Mouse (Mus musculus) midbrain, embryonic 12.5 days (tissue): ENCODE measurements around the gene Ttc7b. TPM values are rescaled to one million over a fixed set of nuclear protein-coding genes. Genes with fewer than 3 reads are reported as not detected.

Source experiments
- ATAC-seq: fragments of 200-750 bp; cut with Nextera tagmentation; 2 replicates; pipeline ENCODE4 v1.8.0; 2017; ENCODE audit warnings: low read depth, moderate TSS enrichment, moderate library complexity; ENCODE audit not compliant: low FRiP score
- H3K27ac ChIP-seq: fragments of 300-500 bp; sonication (generic); replicated peaks from 2 replicates; pipeline ENCODE4 v1.5.1; 2016; ENCODE audit warnings: mild to moderate bottlenecking
- H3K27me3 ChIP-seq: fragments of 300-500 bp; sonication (generic); 2 replicates; pipeline ENCODE4 v1.6.1; 2016; ENCODE audit warnings: mild to moderate bottlenecking
- H3K36me3 ChIP-seq: fragments of 300-500 bp; sonication (generic); 2 replicates; pipeline ENCODE4 v1.6.1; 2016
- H3K4me1 ChIP-seq: fragments of 300-500 bp; sonication (generic); 2 replicates; pipeline ENCODE4 v1.6.1; 2016
- H3K4me2 ChIP-seq: fragments of 300-500 bp; sonication (generic); replicated peaks from 2 replicates; pipeline ENCODE4 v1.6.1; 2016; ENCODE audit warnings: mild to moderate bottlenecking, moderate library complexity
- H3K4me3 ChIP-seq: fragments of 300-500 bp; sonication (generic); 2 replicates; pipeline ENCODE4 v1.5.1; 2016; ENCODE audit warnings: mild to moderate bottlenecking
- H3K9ac ChIP-seq: fragments of 300-500 bp; sonication (generic); replicated peaks from 2 replicates; pipeline ENCODE4 v1.6.1; 2016; ENCODE audit warnings: mild to moderate bottlenecking, moderate library complexity
- H3K9me3 ChIP-seq: fragments of 300-500 bp; sonication (generic); 2 replicates; pipeline ENCODE4 v1.6.1; 2016; ENCODE audit warnings: mild to moderate bottlenecking
- WGBS: fragments of 180-500 bp; shearing (Covaris S2); methylation state at CpG from one replicate; pipeline ENCODE4 v1.1.7; 2016; 5-methylcytosine and 5-hydroxymethylcytosine counted together
- polyA plus RNA-seq: library from polyadenylated mRNA; unstranded; fragments of >200 nt; fragmentation: Nextera tagmentation; extraction: Ambion mirVana; gene quantifications from 2 replicates; pipeline ENCODE4 v1.2.1, GENCODE M21; 2016

Ttc7b gene
- 5.8 and 6.7 TPM in 2 replicates for polyA plus RNA-seq

DNA sequence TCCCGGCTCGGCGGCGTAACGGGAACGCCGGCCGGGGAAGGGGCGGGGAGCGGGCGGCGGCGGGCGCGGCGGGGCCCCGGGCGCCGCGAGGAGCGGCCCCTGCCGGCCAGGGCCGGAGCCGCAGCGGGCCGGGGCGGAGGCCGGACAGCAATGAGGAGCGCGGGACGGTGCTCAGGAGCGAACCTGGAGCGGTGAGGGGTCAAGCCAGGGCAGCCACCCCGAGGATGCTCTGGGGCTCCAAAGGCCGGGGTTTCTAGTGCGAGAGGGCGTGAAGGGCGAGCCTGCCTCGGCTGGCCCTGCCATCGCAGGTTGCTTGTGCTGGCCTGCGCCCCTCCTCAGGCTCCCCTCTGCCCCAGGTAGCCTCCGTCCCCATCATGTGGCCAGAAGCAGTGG lies at the start of gene Ttc7b:
Gene Ttc7b (minus strand): TSS at position 33 of the 393 bp plus-strand sequence.
- Histone ChIP-seq H3K9me3 (no peaks in the 10 kb centered on the region), H3K4me2 (peak within 1 kb of the TSS; percentile 81), H3K27me3 (no peaks in the 10 kb centered on the region; the same call in 1 of the 2 replicates), H3K9ac (peak within 1 kb of the TSS; percentile 96), H3K4me3 (peak within 1 kb of the TSS; percentile 87), H3K36me3 (no peaks in the 10 kb centered on the region), H3K4me1 (peaks cover 19% of the 10 kb centered on the region), H3K27ac (peak within 1 kb of the TSS; percentile 85)
- ATAC-seq, result peak; percentile 84
- WGBS, result 3% methylated on average over 23 of the region's 42 CpGs

DNA sequence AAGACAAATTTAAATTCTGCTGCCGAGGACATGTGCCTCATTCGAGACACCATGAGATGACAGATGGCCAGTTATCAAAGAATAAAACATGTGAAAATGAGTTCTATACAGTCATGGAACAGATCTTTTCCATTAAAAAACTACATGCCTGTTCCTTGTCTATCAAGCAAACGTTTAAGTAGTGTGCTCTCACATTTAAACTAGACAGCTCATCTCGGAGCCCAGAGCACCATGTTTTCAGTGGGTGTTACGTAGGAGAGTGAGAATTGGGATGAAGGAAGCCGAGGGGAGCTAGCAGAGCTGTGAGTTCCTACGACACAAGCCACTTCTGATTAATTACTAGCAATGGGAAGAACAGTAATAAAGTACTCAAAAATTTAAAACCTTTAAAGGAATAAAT lies 48.2 kb upstream of the Ttc7b start:
- Histone ChIP-seq H3K27ac (no peak overlapping the region), H3K4me2 (no peak overlapping the region), H3K9me3 (no peaks in the 10 kb centered on the region), H3K9ac (no peak overlapping the region), H3K4me1 (no peaks in the 10 kb centered on the region), H3K27me3 (no peaks in the 10 kb centered on the region), H3K36me3 (peaks cover 2% of the 10 kb centered on the region; the same call in 1 of the 2 replicates), H3K4me3 (no peak overlapping the region)
- ATAC-seq, result no peak
- 87% methylated on average over 7 of the region's 7 CpGs for WGBS

GRCm38 (mm10) chr12:100568105-100568504 lies 47.5 kb upstream of the Ttc7b start:
- no peaks in the 10 kb centered on the region for H3K4me1 ChIP-seq
- no peaks in the 10 kb centered on the region for H3K36me3 ChIP-seq
- WGBS, result 86% methylated on average over 6 of the region's 6 CpGs
- H3K4me3 ChIP-seq, result no peak overlapping the region
- no peak overlapping the region for H3K27ac ChIP-seq
- no peak for ATAC-seq
- H3K9ac ChIP-seq, result no peak overlapping the region
- H3K9me3 ChIP-seq, result no peaks in the 10 kb centered on the region
- no peaks in the 10 kb centered on the region for H3K27me3 ChIP-seq
- H3K4me2 ChIP-seq, result no peak overlapping the region

DNA sequence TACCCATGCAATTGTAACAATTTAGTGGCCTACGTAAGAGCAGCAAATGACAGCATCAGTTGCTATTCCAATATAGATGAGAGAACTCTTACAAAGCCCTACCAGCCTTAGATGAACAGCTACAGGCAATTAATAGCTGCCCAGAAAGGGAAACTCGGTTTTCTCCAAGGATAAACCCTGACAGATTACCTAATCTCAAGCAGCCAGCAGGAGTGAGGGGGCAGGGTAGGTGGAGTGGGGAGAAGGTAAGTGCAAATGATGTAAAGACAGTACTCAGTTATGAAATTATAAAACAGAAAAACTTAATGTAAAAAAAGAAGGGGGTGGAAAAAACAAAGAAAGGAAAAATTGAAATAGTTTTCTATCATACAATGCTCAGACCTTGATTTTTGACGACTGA lies 47.0 kb upstream of the Ttc7b start:
- 75% methylated on average over 3 of the region's 3 CpGs for WGBS
- Histone ChIP-seq H3K27ac (no peak overlapping the region), H3K4me3 (no peak overlapping the region), H3K9me3 (no peaks in the 10 kb centered on the region), H3K36me3 (no peaks in the 10 kb centered on the region), H3K4me2 (no peak overlapping the region), H3K27me3 (no peaks in the 10 kb centered on the region), H3K4me1 (no peaks in the 10 kb centered on the region), H3K9ac (no peak overlapping the region)
- ATAC-seq, result no peak

- WGBS, result 90% methylated on average over 6 of the region's 6 CpGs
- no peak for ATAC-seq
Measured at GRCm38 (mm10) chr12:100553675-100554074, 33.0 kb upstream of the Ttc7b start.

GRCm38 (mm10) chr12:100551972-100552371 lies 31.3 kb upstream of the Ttc7b start:
- Histone ChIP-seq H3K36me3 (no peaks in the 10 kb centered on the region), H3K4me2 (no peak overlapping the region), H3K27ac (no peak overlapping the region), H3K4me3 (no peak overlapping the region), H3K9me3 (no peaks in the 10 kb centered on the region), H3K27me3 (no peaks in the 10 kb centered on the region), H3K4me1 (no peaks in the 10 kb centered on the region), H3K9ac (no peak overlapping the region)
- ATAC-seq, result no peak
- WGBS, result 81% methylated on average over 1 of the region's 1 CpGs

More at GRCm38 (mm10) chr12:100553675-100554074, 33.0 kb upstream of the Ttc7b start:
- Histone ChIP-seq H3K27ac (no peak overlapping the region), H3K4me2 (no peak overlapping the region), H3K4me3 (no peak overlapping the region), H3K9me3 (no peaks in the 10 kb centered on the region), H3K4me1 (no peaks in the 10 kb centered on the region), H3K27me3 (no peaks in the 10 kb centered on the region), H3K36me3 (no peaks in the 10 kb centered on the region), H3K9ac (no peak overlapping the region)

GRCm38 (mm10) chr12:100544194-100544567 lies 23.6 kb upstream of the Ttc7b start:
- no peaks in the 10 kb centered on the region for H3K9me3 ChIP-seq
- H3K4me2 ChIP-seq, result no peak overlapping the region
- H3K9ac ChIP-seq, result no peak overlapping the region
- no peaks in the 10 kb centered on the region for H3K36me3 ChIP-seq
- no peak for ATAC-seq
- H3K4me3 ChIP-seq, result no peak overlapping the region
- 93% methylated on average over 4 of the region's 4 CpGs for WGBS
- no peaks in the 10 kb centered on the region for H3K27me3 ChIP-seq
- H3K4me1 ChIP-seq, result no peaks in the 10 kb centered on the region
- no peak overlapping the region for H3K27ac ChIP-seq

DNA sequence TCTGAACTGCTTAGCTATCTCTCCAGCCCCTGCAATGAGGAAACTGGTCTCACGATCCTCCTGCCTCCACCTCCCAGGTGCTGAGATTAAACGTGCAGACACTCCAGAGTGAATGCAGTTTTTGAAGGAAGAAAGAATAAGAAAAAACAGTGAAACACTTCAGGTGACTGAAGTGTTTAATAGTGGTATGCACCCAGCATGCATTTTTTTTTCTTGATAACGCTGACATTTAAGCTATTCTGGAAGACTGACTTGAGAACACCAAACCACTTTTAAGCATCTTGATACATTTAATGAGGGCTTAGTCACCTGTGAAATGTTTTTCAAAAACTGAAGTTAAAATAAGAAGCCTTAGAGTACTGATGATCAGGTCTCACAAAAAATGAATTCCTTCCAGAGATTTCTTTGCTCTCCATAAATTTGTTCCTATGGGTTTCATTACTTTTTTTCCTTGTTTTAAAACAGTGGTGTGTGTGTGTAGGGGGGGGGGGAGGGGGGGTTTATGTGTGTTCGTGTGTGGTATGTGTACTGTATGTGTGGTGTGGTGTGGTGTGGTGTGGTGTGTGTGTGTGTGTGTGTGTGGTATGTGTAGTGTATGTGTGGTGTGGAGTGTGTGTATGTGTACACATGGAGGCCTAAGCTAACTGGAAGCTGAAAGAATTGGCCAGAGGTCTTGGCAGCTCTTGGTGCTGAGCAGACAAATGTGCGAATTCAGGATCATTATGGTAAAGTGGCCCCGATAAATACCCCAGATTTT lies 23.0 kb upstream of the Ttc7b start:
- Histone ChIP-seq H3K4me1 (no peaks in the 10 kb centered on the region), H3K9ac (no peak overlapping the region), H3K36me3 (no peaks in the 10 kb centered on the region), H3K27ac (no peak overlapping the region), H3K9me3 (no peaks in the 10 kb centered on the region), H3K4me2 (no peak overlapping the region), H3K27me3 (no peaks in the 10 kb centered on the region), H3K4me3 (no peak overlapping the region)
- no peak for ATAC-seq
- 81% methylated on average over 5 of the region's 6 CpGs for WGBS

GRCm38 (mm10) chr12:100542494-100542893 lies 21.9 kb upstream of the Ttc7b start:
- WGBS, result 87% methylated on average over 6 of the region's 6 CpGs
- no peak overlapping the region for H3K4me3 ChIP-seq
- H3K27ac ChIP-seq, result no peak overlapping the region
- no peaks in the 10 kb centered on the region for H3K27me3 ChIP-seq
- no peaks in the 10 kb centered on the region for H3K9me3 ChIP-seq
- no peaks in the 10 kb centered on the region for H3K36me3 ChIP-seq
- no peak for ATAC-seq
- no peaks in the 10 kb centered on the region for H3K4me1 ChIP-seq
- no peak overlapping the region for H3K4me2 ChIP-seq
- no peak overlapping the region for H3K9ac ChIP-seq

- H3K4me2 ChIP-seq, result no peak overlapping the region
- WGBS, result 52% methylated on average over 3 of the region's 3 CpGs
- H3K4me3 ChIP-seq, result no peak overlapping the region
- H3K27ac ChIP-seq, result 0 out of 2 replicates have a peak overlapping the region, but pooled peaks have one; percentile 4
- no peak for ATAC-seq
- H3K9me3 ChIP-seq, result no peaks in the 10 kb centered on the region
- H3K9ac ChIP-seq, result no peak overlapping the region
- no peaks in the 10 kb centered on the region for H3K36me3 ChIP-seq
- no peaks in the 10 kb centered on the region for H3K27me3 ChIP-seq
- no peaks in the 10 kb centered on the region for H3K4me1 ChIP-seq
Measured at GRCm38 (mm10) chr12:100542076-100542475, 21.4 kb upstream of the Ttc7b start.

- WGBS, result 64% methylated on average over 9 of the region's 9 CpGs
- no peaks in the 10 kb centered on the region for H3K27me3 ChIP-seq
- no peak overlapping the region for H3K27ac ChIP-seq
- H3K4me3 ChIP-seq, result no peak overlapping the region
- 0 out of 2 replicates have a peak, but pooled peaks cover 5% of the 10 kb centered on the region for H3K4me1 ChIP-seq
- H3K9ac ChIP-seq, result no peak overlapping the region
- H3K9me3 ChIP-seq, result no peaks in the 10 kb centered on the region
- H3K36me3 ChIP-seq, result no peaks in the 10 kb centered on the region
- no peak for ATAC-seq
- H3K4me2 ChIP-seq, result no peak overlapping the region
Measured at GRCm38 (mm10) chr12:100539158-100539714, 18.6 kb upstream of the Ttc7b start.

DNA sequence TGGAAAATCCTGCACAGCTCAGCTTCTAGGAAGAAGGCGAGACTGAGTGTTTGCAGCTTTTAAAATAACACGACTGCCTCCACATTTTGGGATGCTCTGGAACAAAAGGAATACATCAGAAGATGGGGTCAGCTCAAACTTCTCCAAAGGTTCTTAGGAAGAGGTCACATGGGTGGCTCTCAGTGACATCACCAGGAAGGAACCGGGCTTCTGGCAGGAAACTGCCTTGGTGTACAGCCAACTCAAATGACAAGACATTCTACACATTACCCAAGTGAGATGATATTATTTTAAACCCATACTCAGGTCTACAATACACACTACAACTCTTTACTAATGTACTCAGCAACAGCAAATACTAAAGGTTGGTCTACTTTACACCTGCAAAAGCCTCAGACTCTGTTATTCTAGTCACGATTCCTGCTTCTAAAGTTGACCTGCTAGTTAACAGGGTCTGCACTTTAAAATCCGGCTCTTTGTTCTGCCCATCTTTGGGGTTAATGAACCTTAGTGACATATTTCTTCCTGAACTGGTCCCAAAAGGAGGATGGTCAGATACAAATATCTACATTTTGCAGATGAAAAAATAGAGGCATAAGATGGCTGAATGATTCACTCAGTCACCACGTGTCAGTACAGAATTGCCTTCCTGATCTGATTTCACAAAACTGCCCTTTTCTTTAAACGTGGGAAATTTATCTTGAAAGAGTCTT lies 18.0 kb upstream of the Ttc7b start:
- no peak overlapping the region for H3K4me3 ChIP-seq
- 76% methylated on average over 7 of the region's 7 CpGs for WGBS
- no peak overlapping the region for H3K9ac ChIP-seq
- no peak for ATAC-seq
- no peaks in the 10 kb centered on the region for H3K27me3 ChIP-seq
- H3K9me3 ChIP-seq, result no peaks in the 10 kb centered on the region
- no peak overlapping the region for H3K27ac ChIP-seq
- H3K4me2 ChIP-seq, result no peak overlapping the region
- H3K4me1 ChIP-seq, result 0 out of 2 replicates have a peak, but pooled peaks cover 9% of the 10 kb centered on the region
- H3K36me3 ChIP-seq, result no peaks in the 10 kb centered on the region
